Mouse (Mus musculus) B cell, adult 2 months (primary cell): ENCODE data around the gene Crtc1.
A peak's percentile ranks its signal among the peaks of the same experiment; 100 is the strongest.

Experiments
- DNase-seq, 2 experiments: peaks; one replicate each; pipeline ENCODE4 v3.0.0; 2022

Crtc1 gene

DNA sequence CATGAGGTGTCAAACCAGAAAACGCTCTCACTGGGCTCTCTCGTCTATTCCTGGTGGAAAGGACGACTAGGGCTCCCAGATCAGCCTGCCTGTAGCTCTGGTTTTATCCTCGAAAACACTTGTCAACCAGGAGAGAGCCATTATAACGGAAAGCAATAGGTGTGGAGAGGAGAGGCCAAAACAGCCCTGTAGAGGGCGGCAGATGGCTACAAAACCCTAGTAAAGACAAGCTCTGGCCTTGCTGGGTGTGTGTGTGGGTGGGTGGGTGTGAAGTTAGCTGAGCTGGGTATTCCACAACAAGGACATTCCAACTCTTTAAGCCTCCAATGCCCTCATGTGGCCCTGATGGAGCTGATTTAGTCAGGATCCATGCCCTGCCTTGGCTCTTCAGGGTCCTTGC lies 95.7 kb downstream of the Crtc1 start:
- DNase-seq = peak; percentile 39 to 46

DNA sequence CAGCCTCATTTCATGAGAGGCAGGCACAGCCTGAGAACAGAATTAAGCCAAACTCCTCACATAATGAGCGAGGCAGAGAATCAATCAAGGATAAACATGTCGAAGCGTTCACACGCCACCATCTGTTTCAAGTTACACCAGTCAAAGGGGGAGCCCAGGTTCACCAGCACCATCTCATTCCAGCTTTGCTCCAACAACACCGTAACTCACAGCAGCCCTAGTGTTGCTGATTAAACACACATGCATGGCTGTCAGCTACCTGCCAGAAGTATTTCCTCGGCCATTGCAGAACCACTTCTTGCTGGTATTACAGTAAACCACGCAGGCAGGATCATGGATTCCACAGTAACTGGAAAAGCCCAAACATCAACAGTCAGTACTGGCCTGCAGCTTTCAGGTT lies 96.3 kb downstream of the Crtc1 start:
- DNase-seq = no peak

DNA sequence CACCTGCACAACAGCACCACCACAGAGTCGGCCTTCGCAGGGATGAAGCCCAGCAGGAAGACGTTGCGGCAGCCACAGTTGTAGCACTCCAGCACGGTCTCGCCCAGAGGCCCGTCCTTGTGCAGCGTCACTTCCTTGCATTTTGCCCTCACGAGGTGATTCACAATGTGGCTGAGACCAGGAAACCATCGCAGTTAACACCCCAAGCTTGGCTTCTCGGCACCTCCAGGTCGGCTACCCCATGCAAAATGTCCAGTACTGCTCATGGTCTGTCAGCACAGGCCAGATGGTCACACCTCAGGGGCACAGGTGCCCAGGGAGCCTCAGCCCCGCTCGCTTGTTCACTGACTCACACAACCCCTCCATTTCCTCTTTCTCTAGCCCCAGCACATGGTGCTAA lies 97.4 kb downstream of the Crtc1 start:
- DNase-seq = no peak

DNA sequence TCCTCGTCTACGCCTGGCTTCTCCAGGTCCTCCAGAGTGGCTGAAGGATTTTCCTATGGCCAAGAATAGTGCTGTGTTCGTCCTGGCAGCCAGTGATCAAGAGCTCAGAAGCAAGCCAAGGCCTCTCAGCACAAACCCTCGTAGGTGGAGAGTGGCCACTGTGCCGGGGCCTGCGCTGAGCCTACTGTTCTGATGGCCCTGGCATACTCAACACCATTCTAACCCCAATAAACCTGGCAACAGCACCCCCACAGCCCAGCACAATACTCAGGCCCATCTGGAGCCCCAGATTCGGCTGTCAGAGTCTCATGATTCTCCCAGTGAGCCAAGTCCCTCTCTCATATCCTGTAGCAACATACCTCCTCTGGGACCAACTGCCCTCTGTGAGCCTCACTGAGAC lies 98.7 kb downstream of the Crtc1 start:
- DNase-seq = no peak

DNA sequence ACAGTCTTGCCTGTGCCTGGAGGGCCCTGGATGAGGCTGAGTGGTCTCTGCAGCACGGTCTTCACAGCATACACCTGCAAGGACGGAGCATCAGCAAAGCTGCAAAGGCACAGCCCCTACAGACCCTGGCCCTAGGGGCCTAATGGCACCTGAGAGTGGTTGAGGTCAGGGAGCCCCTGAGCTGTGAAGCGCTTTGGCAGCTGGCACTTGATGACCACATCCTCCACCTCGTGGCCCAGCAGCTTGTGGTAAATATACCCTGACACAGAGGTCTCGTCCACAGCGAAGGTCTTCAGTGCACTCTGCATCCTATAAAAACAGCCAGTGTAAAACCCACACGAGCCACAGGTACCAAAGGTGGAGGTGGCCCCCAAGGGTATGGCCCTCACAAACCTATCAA lies 100.4 kb downstream of the Crtc1 start:
- DNase-seq = no peak

DNA sequence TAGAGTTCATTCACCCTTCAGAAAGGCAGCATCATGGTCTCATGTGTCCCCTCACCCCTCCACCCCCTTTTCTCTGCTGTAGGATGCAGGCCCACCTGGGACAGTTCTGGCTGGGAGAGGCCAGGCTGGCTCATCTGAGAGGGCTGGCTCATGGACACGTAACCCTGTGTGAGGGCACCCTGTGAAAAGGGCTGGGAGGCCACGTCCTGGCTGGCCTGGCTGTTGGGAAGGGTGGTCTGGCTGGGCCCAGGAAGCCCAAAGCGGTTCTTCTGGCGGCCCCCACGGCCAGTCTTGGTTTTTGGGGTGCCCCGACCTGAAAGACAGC lies 106.5 kb downstream of the Crtc1 start:
- DNase-seq = no peak
